Mouse (Mus musculus) heart, postnatal 0 days (tissue): Measurements from ENCODE around the gene Gm21936. TPM values are rescaled to one million over a fixed set of nuclear protein-coding genes. Genes with fewer than 3 reads are reported as not detected.
"Not testable (repeated sequence)": the region's sequence is repeated elsewhere in the genome, so short reads cannot be mapped to it uniquely, and the experiment has no call there.

Source experiments
- ATAC-seq: fragments of 200-750 bp; cut with Nextera tagmentation; 2 replicates; pipeline ENCODE4 v1.8.0; 2017; ENCODE audit warnings: low read depth, moderate number of reproducible peaks, moderate library complexity; ENCODE audit not compliant: insufficient read depth
- DNase-seq: peaks from one replicate; pipeline ENCODE4 v3.0.0-alpha.2; 2016; ENCODE audit warnings: low spot score
- H3K27ac ChIP-seq: fragments of 300-500 bp; sonication (generic); 2 replicates; pipeline ENCODE4 v1.5.1; 2014; ENCODE audit warnings: low read depth, mild to moderate bottlenecking
- H3K27me3 ChIP-seq: fragments of 300-500 bp; sonication (generic); 2 replicates; pipeline ENCODE4 v1.6.1; 2014; ENCODE audit warnings: low read length, mixed read lengths; ENCODE audit not compliant: control insufficient read depth, insufficient read depth
- H3K36me3 ChIP-seq: fragments of 300-500 bp; sonication (generic); replicated peaks from 2 replicates; pipeline ENCODE4 v1.6.1; 2014; ENCODE audit warnings: low read length, mixed read lengths; ENCODE audit not compliant: control insufficient read depth, insufficient read depth
- H3K4me1 ChIP-seq: fragments of 300-500 bp; sonication (generic); 2 replicates; pipeline ENCODE4 v1.6.1; 2014; ENCODE audit warnings: antibody characterized with exemption; ENCODE audit not compliant: control insufficient read depth, insufficient read depth
- H3K4me2 ChIP-seq: fragments of 300-500 bp; sonication (generic); 2 replicates; pipeline ENCODE4 v1.6.1; 2014; ENCODE audit warnings: low read depth, mild to moderate bottlenecking, low read length, moderate library complexity
- H3K4me3 ChIP-seq: fragments of 300-500 bp; sonication (generic); 2 replicates; pipeline ENCODE4 v1.5.1; 2014; ENCODE audit warnings: low read depth, low read length
- H3K9ac ChIP-seq: fragments of 300-500 bp; sonication (generic); replicated peaks from 2 replicates; pipeline ENCODE4 v1.6.1; 2014; ENCODE audit warnings: low read depth, low read length, mixed read lengths
- H3K9me3 ChIP-seq: fragments of 300-500 bp; sonication (generic); replicated peaks from 2 replicates; pipeline ENCODE4 v1.6.1; 2016; ENCODE audit warnings: low read length; ENCODE audit not compliant: control insufficient read depth
- WGBS: fragments of 180-500 bp; shearing (Covaris S2); extraction: QIAGEN DNeasy Blood & Tissue Kit; methylation state at CpG from one replicate; pipeline ENCODE4 v1.1.7; 2014; 5-methylcytosine and 5-hydroxymethylcytosine counted together
- polyA plus RNA-seq: library from polyadenylated mRNA; unstranded; fragments of >200 nt; fragmentation: Nextera tagmentation; extraction: Ambion mirVana; gene quantifications from 2 replicates; pipeline ENCODE4 v1.2.1, GENCODE M21; 2015
- total RNA-seq: library from RNA; depleted of rRNA; stranded (reverse); fragments of >200 nt; gene quantifications from 2 replicates; pipeline ENCODE4 v1.2.3, GENCODE M21; 2014; ENCODE audit warnings: low replicate concordance; rRNA removed

The Gm21936 gene
- total RNA-seq: not detected in 2 replicates
- polyA plus RNA-seq: not detected in 2 replicates

GRCm38 (mm10) chr12:87795212-87795611, at the start of gene Gm21936:
Gene Gm21936 (plus strand): TSS chr12:87795512.
- H3K4me2 ChIP-seq, H3K27ac ChIP-seq, H3K27me3 ChIP-seq, H3K9ac ChIP-seq, ATAC-seq, H3K9me3 ChIP-seq, H3K4me3 ChIP-seq, DNase-seq, H3K4me1 ChIP-seq, H3K36me3 ChIP-seq: not testable (repeated sequence)
- 81% methylated on average over 1 of the region's 1 CpGs for WGBS

GRCm38 (mm10) chr12:87775655-87776054, 19.7 kb upstream of the Gm21936 start, which contains the start of gene Gm21319:
Gene Gm21319 (minus strand): TSS chr12:87775755.
- ATAC-seq, H3K4me3 ChIP-seq, H3K4me2 ChIP-seq, DNase-seq, H3K9ac ChIP-seq, H3K27me3 ChIP-seq, H3K27ac ChIP-seq, H3K9me3 ChIP-seq, H3K4me1 ChIP-seq, H3K36me3 ChIP-seq: not testable (repeated sequence)
- WGBS: 62% methylated on average over 4 of the region's 4 CpGs

GRCm38 (mm10) chr12:87797971-87798370, 2.7 kb downstream of the Gm21936 start:
- H3K27me3 ChIP-seq, H3K9me3 ChIP-seq, H3K9ac ChIP-seq, H3K4me3 ChIP-seq, H3K27ac ChIP-seq, H3K4me2 ChIP-seq, DNase-seq, ATAC-seq, H3K4me1 ChIP-seq, H3K36me3 ChIP-seq: not testable (repeated sequence)
- 76% methylated on average over 5 of the region's 5 CpGs for WGBS

- H3K4me3 ChIP-seq, H3K9ac ChIP-seq, H3K27ac ChIP-seq, H3K4me1 ChIP-seq, H3K36me3 ChIP-seq, ATAC-seq, H3K27me3 ChIP-seq, H3K4me2 ChIP-seq, DNase-seq, H3K9me3 ChIP-seq: not testable (repeated sequence)
- 65% methylated on average over 3 of the region's 6 CpGs for WGBS
Observed at GRCm38 (mm10) chr12:87816277-87816676, 21.0 kb downstream of the Gm21936 start, which contains the start of gene BB287469. Gene BB287469 (plus strand): TSS chr12:87816577.

- H3K9ac ChIP-seq, ATAC-seq, H3K36me3 ChIP-seq, H3K27ac ChIP-seq, H3K4me2 ChIP-seq, DNase-seq, H3K4me3 ChIP-seq, H3K27me3 ChIP-seq, H3K4me1 ChIP-seq, H3K9me3 ChIP-seq: not testable (repeated sequence)
- 45% methylated on average over 1 of the region's 2 CpGs for WGBS
Observed at GRCm38 (mm10) chr12:87842239-87842638, 46.9 kb downstream of the Gm21936 start, which contains the start of gene Gm2001. Gene Gm2001 (minus strand): TSS chr12:87842339.

Other genes starting within 250 kb of the Gm21936 start
- not detected in 2 replicates for gene Oog1, start 192.8 kb upstream of the Gm21936 start, total RNA-seq
- not detected in 2 replicates for gene Oog1, start 192.8 kb upstream of the Gm21936 start, polyA plus RNA-seq
- not detected in 2 replicates for gene Gm4027, start 176.6 kb upstream of the Gm21936 start, total RNA-seq
- not detected in 2 replicates for gene Gm4027, start 176.6 kb upstream of the Gm21936 start, polyA plus RNA-seq
- not detected in 2 replicates for gene Gm16381, start 150.9 kb upstream of the Gm21936 start, total RNA-seq
- gene Gm16381, start 150.9 kb upstream of the Gm21936 start, polyA plus RNA-seq: not detected in 2 replicates
- gene Gm21319, start 19.8 kb upstream of the Gm21936 start, total RNA-seq: not detected in 2 replicates
- not detected in 2 replicates for gene Gm21319, start 19.8 kb upstream of the Gm21936 start, polyA plus RNA-seq
- gene BB287469, start 21.1 kb downstream of the Gm21936 start, total RNA-seq: not detected in 2 replicates
- not detected in 2 replicates for gene BB287469, start 21.1 kb downstream of the Gm21936 start, polyA plus RNA-seq
- gene Gm2001, start 46.8 kb downstream of the Gm21936 start, total RNA-seq: not detected in 2 replicates
- gene Gm2001, start 46.8 kb downstream of the Gm21936 start, polyA plus RNA-seq: not detected in 2 replicates
- not detected in 2 replicates for gene Gm2016, start 78.6 kb downstream of the Gm21936 start, total RNA-seq
- not detected in 2 replicates for gene Gm2016, start 78.6 kb downstream of the Gm21936 start, polyA plus RNA-seq
- not detected in 2 replicates for gene Gm2022, start 99.9 kb downstream of the Gm21936 start, total RNA-seq
- not detected in 2 replicates for gene Gm2022, start 99.9 kb downstream of the Gm21936 start, polyA plus RNA-seq
- gene Gm2035, start 124.3 kb downstream of the Gm21936 start, total RNA-seq: not detected in 2 replicates
- not detected in 2 replicates for gene Gm2035, start 124.3 kb downstream of the Gm21936 start, polyA plus RNA-seq
- not detected in 2 replicates for gene Gm2042, start 158.6 kb downstream of the Gm21936 start, total RNA-seq
- not detected in 2 replicates for gene Gm2042, start 158.6 kb downstream of the Gm21936 start, polyA plus RNA-seq
- gene Gm2075, start 216.3 kb downstream of the Gm21936 start, total RNA-seq: not detected in 2 replicates
- gene Gm2075, start 216.3 kb downstream of the Gm21936 start, polyA plus RNA-seq: not detected in 2 replicates
- not detected in 2 replicates for gene Gm6803, start 223.3 kb downstream of the Gm21936 start, total RNA-seq
- not detected in 2 replicates for gene Gm6803, start 223.3 kb downstream of the Gm21936 start, polyA plus RNA-seq
- gene Gm2056, start 231.5 kb downstream of the Gm21936 start, total RNA-seq: not detected in 2 replicates
- gene Gm2056, start 231.5 kb downstream of the Gm21936 start, polyA plus RNA-seq: not detected in 2 replicates